ENCODE assay signal across 12 mouse cellular contexts in genomic region chr1:79639683-79640082, GRCm38 (mm10). TPM values are rescaled to one million over a fixed set of nuclear protein-coding genes. Genes with fewer than 3 reads are reported as not detected.
DNase-seq lines count a peak whose midpoint lies in the region; ATAC-seq and TF ChIP-seq lines count a peak whose summit lies in the region.
"Had no signal": no experiment of that assay in that cellular context is flagged by ENCODE, and none has a peak within 500 bp of the region (broad histone marks: within the 10 kb centered on the region; RNA-seq: fewer than 3 reads in every experiment).

No protein-coding gene starts in this region.

- H3K4me3 ChIP-seq in midbrain, embryonic 13.5 days (replicated peaks), result no peak overlapping the region
- H3K4me3 ChIP-seq in midbrain, postnatal 0 days (ENCODE audit: low read depth, low read length), result no peak overlapping the region
- no peak overlapping the region for H3K4me3 ChIP-seq in hindbrain, embryonic 12.5 days
- H3K4me3 ChIP-seq in lung, postnatal 0 days (ENCODE audit: low read depth, low read length), result no peak overlapping the region
- H3K4me3 ChIP-seq: embryonic facial prominence, embryonic 15.5 days; gastrocnemius, adult 2 months; liver, embryonic 15.5 days had no signal

- 0 out of 2 replicates have a peak, but pooled peaks have one; percentile 43 for ATAC-seq in midbrain, embryonic 13.5 days
- ATAC-seq in midbrain, postnatal 0 days (ENCODE audit: low FRiP score), result no peak
- peak; percentile 54; the same call in 1 of the 2 replicates for ATAC-seq in hindbrain, embryonic 12.5 days (ENCODE audit: low FRiP score)
- no peak for ATAC-seq in lung, postnatal 0 days

- 71% methylated on average over 5 of the region's 5 CpGs for WGBS in midbrain, embryonic 13.5 days
- 66% methylated on average over 5 of the region's 5 CpGs for WGBS in midbrain, postnatal 0 days
- WGBS in hindbrain, embryonic 12.5 days, result 68% methylated on average over 5 of the region's 5 CpGs
- 73% methylated on average over 5 of the region's 5 CpGs for WGBS in lung, postnatal 0 days

- H3K9ac ChIP-seq in midbrain, embryonic 13.5 days (replicated peaks), result no peak overlapping the region
- no peak overlapping the region for H3K9ac ChIP-seq in midbrain, postnatal 0 days (replicated peaks; ENCODE audit: low read length, poor library complexity, severe bottlenecking)
- H3K9ac ChIP-seq in hindbrain, embryonic 12.5 days, result no peak overlapping the region
- H3K9ac ChIP-seq in lung, postnatal 0 days (replicated peaks; ENCODE audit: low read depth), result no peak overlapping the region
- H3K9ac ChIP-seq: embryonic facial prominence, embryonic 15.5 days; liver, embryonic 15.5 days had no signal

- no peaks in the 10 kb centered on the region; the same call in 1 of the 2 replicates for H3K4me1 ChIP-seq in midbrain, embryonic 13.5 days (replicated peaks)
- H3K4me1 ChIP-seq in midbrain, postnatal 0 days (ENCODE audit: insufficient read depth, low read length), result no peaks in the 10 kb centered on the region
- H3K4me1 ChIP-seq in hindbrain, embryonic 12.5 days, result no peaks in the 10 kb centered on the region
- no peaks in the 10 kb centered on the region for H3K4me1 ChIP-seq in lung, postnatal 0 days (ENCODE audit: insufficient read depth, low read depth, low read length)
- H3K4me1 ChIP-seq: embryonic facial prominence, embryonic 15.5 days; liver, embryonic 15.5 days had no signal

- H3K27ac ChIP-seq in midbrain, embryonic 13.5 days, result no peak overlapping the region
- no peak overlapping the region for H3K27ac ChIP-seq in midbrain, postnatal 0 days (ENCODE audit: low read depth, low read length)
- no peak overlapping the region for H3K27ac ChIP-seq in hindbrain, embryonic 12.5 days
- no peak overlapping the region for H3K27ac ChIP-seq in lung, postnatal 0 days (ENCODE audit: low read length)
- H3K27ac ChIP-seq: embryonic facial prominence, embryonic 15.5 days; gastrocnemius, adult 2 months; liver, embryonic 15.5 days had no signal

- H3K4me2 ChIP-seq in midbrain, embryonic 13.5 days (replicated peaks), result no peak overlapping the region
- H3K4me2 ChIP-seq in midbrain, postnatal 0 days (ENCODE audit: low read depth, low read length, poor library complexity, severe bottlenecking), result no peak overlapping the region
- H3K4me2 ChIP-seq in hindbrain, embryonic 12.5 days (replicated peaks), result no peak overlapping the region
- no peak overlapping the region for H3K4me2 ChIP-seq in lung, postnatal 0 days (replicated peaks; ENCODE audit: low read depth, low read length)
- H3K4me2 ChIP-seq: embryonic facial prominence, embryonic 15.5 days; liver, embryonic 15.5 days had no signal

- no peaks in the 10 kb centered on the region for H3K27me3 ChIP-seq in midbrain, embryonic 13.5 days
- H3K27me3 ChIP-seq in midbrain, postnatal 0 days (ENCODE audit: insufficient read depth, low read length), result no peaks in the 10 kb centered on the region
- no peaks in the 10 kb centered on the region for H3K27me3 ChIP-seq in hindbrain, embryonic 12.5 days
- no peaks in the 10 kb centered on the region for H3K27me3 ChIP-seq in lung, postnatal 0 days (replicated peaks; ENCODE audit: insufficient read depth, low read length)
- H3K27me3 ChIP-seq: embryonic facial prominence, embryonic 15.5 days; liver, embryonic 15.5 days had no signal

- no peak for TF ChIP-seq EP300 in lung, postnatal 0 days (IDR thresholded peaks at IDR 0.05)

- DNase-seq in embryo, embryonic 10 days (ENCODE audit: low spot score), result peak; percentile 24
- no peak for DNase-seq in embryo, embryonic 9.5 days (ENCODE audit: extremely low spot score)
- no peak for DNase-seq in midbrain, postnatal 0 days (ENCODE audit: low spot score)
- DNase-seq in retina, postnatal 1 day, result peak; percentile 10
- DNase-seq in lung, postnatal 0 days (ENCODE audit: low spot score), result no peak
- no peak for DNase-seq in gastrocnemius, postnatal 25 days
- DNase-seq: adrenal gland, adult 8-10 months had no signal

- no peaks in the 10 kb centered on the region for H3K9me3 ChIP-seq in midbrain, embryonic 13.5 days
- H3K9me3 ChIP-seq in midbrain, postnatal 0 days (ENCODE audit: low read length), result no peaks in the 10 kb centered on the region
- no peaks in the 10 kb centered on the region for H3K9me3 ChIP-seq in hindbrain, embryonic 12.5 days (replicated peaks)
- no peaks in the 10 kb centered on the region for H3K9me3 ChIP-seq in lung, postnatal 0 days (ENCODE audit: low read length)
- H3K9me3 ChIP-seq: embryonic facial prominence, embryonic 15.5 days; liver, embryonic 15.5 days had no signal

- no peaks in the 10 kb centered on the region for H3K36me3 ChIP-seq in midbrain, embryonic 13.5 days
- no peaks in the 10 kb centered on the region for H3K36me3 ChIP-seq in midbrain, postnatal 0 days (ENCODE audit: insufficient read depth, low read length)
- H3K36me3 ChIP-seq in hindbrain, embryonic 12.5 days, result no peaks in the 10 kb centered on the region
- H3K36me3 ChIP-seq in lung, postnatal 0 days (ENCODE audit: insufficient read depth, low read length), result no peaks in the 10 kb centered on the region
- H3K36me3 ChIP-seq: embryonic facial prominence, embryonic 15.5 days; liver, embryonic 15.5 days had no signal

- no peak for TF ChIP-seq CTCF in midbrain, postnatal 0 days (IDR thresholded peaks at IDR 0.05)
- no peak for TF ChIP-seq CTCF in lung, postnatal 0 days (IDR thresholded peaks at IDR 0.05)

RNA-seq across cellular contexts. Expression of gene Ap1s3, which starts 32.1 kb away (rescaled TPM):
- polyA plus RNA-seq in midbrain, embryonic 13.5 days (2015; fragmentation: Nextera tagmentation; extraction: Ambion mirVana), result 0.15 TPM in 1 of 2 replicates, not detected in the other
- total RNA-seq in midbrain, postnatal 0 days (2014; rRNA removed), result 0.57 and 0.82 TPM in 2 replicates
- 0.12 and 0.35 TPM in 2 replicates for polyA plus RNA-seq in midbrain, postnatal 0 days (2015; fragmentation: Nextera tagmentation; extraction: Ambion mirVana)
- polyA plus RNA-seq in hindbrain, embryonic 12.5 days (2016; fragmentation: Nextera tagmentation; extraction: Ambion mirVana), result 0.20 and 0.48 TPM in 2 replicates
- polyA plus RNA-seq in lung, postnatal 0 days (2015; fragmentation: Nextera tagmentation; extraction: Ambion mirVana), result 1.2 and 1.6 TPM in 2 replicates
- total RNA-seq in gastrocnemius, postnatal 25 days (2021), result not detected
- total RNA-seq: gastrocnemius, adult 2 months had no signal

Comparison
In these comparisons a context has a peak if more than half of its experiments do, and no peak if none do; other contexts are left out.
1. DNase-seq: peak in embryo, embryonic 10 days (single experiment) and retina, postnatal 1 day (single experiment); none in embryo, embryonic 9.5 days (single experiment), midbrain, postnatal 0 days (single experiment), lung, postnatal 0 days (single experiment) and gastrocnemius, postnatal 25 days (single experiment).
2. ATAC-seq: peak in midbrain, embryonic 13.5 days (single experiment) and hindbrain, embryonic 12.5 days (single experiment); none in midbrain, postnatal 0 days (single experiment) and lung, postnatal 0 days (single experiment).